Mouse (Mus musculus) yolk sac, embryonic 10.5 days (tissue): ENCODE measurements around the gene Dtnb.

Experiments used
- DNase-seq: peaks from one replicate; pipeline ENCODE4 v3.0.0-alpha.2; 2017; ENCODE audit warnings: low spot score

Gene Dtnb

DNA sequence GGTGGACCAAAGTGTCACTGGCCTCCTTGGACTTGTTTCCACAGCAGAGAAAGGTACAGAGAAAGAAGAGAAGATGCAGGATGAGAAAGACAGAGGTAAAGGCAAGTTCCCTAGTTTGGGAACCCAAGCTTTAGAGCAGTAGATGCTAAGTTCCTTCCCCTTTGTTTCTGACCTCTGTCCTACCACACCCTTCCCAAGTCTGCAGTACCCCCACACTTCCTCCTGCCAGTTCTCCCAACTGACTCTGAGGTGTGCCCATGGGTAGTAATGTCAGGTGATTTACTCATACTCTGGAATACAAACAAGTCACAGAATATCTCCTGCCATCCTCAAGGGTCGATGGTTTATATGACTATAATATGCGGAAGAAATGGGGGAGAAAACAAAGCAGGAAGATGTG is 203.8 kb downstream of the Dtnb start:
- no peak for DNase-seq

DNA sequence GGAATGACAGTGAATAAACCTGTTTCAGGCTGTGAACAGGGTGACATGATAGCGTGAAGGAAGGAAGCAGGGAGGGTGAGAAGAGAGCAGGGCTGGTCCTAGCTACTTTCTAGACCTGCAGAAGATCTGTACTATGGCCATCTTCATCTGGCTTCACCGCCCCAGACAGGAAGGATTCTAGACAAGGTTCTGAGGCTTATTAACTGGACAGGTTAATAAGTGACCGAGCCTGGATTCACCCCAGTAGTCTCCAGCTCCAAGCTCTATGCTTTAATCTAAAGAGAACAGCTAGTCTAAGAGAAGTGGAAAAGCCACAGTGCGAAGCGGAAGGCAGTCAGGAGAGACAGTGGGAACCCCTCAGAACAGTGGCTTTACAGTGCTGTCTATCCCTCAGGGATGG is 205.5 kb downstream of the Dtnb start:
- peak; percentile 65 for DNase-seq

- peak; percentile 28 for DNase-seq
Measured at GRCm38 (mm10) chr12:3778286-3778685, 206.1 kb downstream of the Dtnb start.

GRCm38 (mm10) chr12:3779639-3780038 is 207.5 kb downstream of the Dtnb start:
- no peak for DNase-seq

GRCm38 (mm10) chr12:3780405-3780891 is 208.3 kb downstream of the Dtnb start:
- peak; percentile 72 for DNase-seq

GRCm38 (mm10) chr12:3780931-3781471 is 208.8 kb downstream of the Dtnb start:
- peak; percentile 70 for DNase-seq

DNA sequence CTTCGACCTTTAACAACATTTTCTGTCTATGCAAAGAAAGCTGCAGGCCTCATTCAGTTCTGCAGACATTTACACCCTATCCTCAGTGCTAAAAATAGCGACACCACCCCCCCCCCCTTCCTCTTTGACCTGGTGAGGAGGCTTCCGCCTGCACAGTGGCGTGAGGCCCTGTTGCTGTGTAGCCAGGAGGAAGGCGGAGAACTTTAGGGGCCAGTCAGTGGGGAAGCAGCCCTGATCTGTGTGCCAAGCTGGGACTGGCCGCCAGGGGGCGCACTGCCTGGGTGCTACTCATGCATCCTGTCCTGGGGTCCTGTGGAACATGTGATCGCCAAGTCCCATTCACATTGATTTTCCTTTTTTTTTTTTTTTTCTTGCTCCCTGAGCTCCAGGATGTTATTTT is 209.3 kb downstream of the Dtnb start:
- peak; percentile 86 for DNase-seq

DNA sequence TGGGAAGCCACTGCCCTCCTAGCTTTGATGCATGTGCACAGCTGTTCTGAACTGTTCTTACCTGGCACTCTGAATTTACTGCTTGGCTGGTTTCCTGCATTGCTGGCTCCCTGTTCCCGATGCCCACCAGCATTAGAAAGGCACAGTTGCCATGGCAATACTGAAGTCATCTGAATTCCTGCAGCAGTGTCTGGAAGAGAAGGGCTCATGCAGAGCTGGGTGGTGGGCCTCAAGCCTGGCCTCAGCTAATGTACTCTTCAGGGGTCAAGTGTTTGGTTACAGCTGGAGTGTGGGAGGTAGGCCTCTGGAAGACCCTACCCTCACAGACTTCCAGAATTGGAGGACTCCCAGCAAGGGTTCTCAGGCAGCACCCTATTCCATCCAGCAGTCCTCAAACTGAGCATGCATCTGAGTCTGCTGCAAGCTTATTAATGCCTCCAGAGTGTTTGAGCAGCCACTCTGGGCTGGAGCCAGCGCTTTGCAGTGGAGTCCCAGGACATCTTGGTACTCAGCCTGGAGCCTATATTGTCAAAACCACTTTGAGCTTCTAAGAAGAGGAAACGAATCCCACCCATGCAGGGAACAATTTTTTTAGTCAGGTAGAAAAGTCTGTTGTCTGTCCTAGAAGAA is 211.1 kb downstream of the Dtnb start:
- DNase-seq: no peak

GRCm38 (mm10) chr12:3784258-3784657 is 212.1 kb downstream of the Dtnb start:
- DNase-seq: no peak

DNA sequence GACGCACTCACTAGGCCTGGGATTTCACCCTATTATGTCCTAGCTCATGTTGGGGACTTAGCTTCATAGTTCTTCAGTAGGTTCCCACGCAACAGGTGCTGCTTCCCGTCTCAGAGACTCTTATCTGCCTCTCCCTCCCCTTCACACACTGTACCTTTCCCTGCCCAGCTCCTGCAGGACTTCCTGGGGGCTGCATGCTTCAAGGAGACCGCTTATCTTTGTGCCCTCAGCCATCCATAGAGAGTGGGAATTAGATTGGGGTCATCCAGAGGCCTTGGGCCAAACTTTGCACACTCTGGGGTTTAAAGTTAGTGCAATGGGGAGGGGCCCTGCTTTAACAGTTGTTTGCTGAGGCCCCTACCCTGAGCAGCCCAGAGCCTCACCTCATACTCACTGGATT is 212.5 kb downstream of the Dtnb start:
- no peak for DNase-seq

- no peak for DNase-seq
Measured at GRCm38 (mm10) chr12:3787041-3787440, 214.9 kb downstream of the Dtnb start.

- no peak for DNase-seq
Measured at GRCm38 (mm10) chr12:3787541-3787940, 215.4 kb downstream of the Dtnb start.

DNA sequence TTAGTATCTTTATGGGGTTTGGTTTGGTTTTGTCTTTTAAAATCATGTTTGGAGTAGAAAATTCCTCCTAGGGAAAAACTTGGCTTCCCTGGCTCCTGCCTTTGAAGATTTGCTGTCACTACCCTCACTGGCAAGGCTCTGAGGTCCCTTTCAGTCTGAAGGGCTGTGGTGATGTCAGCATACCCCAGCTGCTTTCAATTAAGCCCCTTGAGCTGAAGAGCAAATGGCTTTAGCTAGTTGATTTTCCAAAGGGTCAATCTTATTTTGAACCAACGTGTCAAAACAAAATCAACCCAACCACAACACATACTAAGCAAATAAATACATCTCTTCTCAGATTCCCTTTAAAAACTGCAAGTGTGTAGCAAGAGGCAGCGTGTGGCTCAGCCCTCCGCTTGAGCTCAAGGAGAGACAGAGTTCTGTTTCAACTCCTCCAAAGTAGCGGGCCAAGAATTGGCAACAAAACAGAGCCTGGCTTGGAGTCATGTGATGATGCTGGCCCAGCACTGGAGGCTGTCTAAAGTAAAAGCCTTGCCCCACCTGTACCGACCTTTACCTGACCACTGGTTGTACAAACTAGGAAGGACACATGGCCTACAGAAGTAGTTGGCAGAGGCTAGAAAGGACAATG is 216.4 kb downstream of the Dtnb start:
- no peak for DNase-seq

DNA sequence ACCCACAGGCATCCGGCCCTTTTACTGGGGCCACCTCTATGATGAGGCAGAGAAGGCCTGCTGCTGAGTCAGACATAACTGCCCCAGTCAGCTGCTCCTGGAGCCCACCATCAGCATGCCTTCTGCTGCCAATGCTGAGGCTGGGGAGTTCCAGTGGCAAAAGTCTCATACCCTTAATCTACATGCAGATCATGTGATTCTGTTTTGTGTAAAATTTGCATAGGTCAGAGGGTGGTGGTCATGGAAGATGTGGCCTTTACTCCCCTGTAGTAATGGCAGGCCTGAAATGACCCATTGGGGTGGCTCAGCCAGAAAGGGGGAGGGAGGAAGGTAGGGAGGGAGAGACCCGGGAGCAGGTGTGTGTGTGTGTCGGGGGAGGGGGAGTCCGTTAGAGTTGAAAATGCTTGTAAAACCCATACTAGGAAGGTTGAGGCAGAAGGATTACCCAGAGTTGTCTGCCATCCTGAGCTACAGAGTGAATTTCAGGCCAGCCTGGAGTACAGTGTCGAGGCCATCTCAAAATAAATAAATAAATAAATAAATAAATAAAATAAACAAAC is 217.5 kb downstream of the Dtnb start:
- DNase-seq: no peak

DNA sequence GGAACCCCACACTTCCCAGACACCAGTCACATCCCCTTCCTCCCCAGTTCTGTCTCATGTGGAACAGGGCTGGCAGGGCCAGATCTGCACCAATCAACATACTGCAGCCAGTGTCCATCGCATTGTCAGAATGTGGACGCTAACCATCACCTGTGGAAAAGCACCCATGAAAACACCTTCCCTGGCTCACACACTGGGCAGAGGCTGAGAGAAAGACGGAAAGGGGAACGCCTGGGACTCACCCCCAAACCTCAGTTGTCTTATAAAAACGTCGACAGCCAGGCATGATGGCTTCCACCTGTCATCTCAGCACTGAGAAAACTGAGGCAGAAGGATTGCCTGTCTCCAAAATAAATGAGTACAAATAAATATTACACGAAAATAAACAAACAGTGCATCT is 219.1 kb downstream of the Dtnb start:
- DNase-seq: no peak

GRCm38 (mm10) chr12:3791732-3792131 is 219.6 kb downstream of the Dtnb start:
- DNase-seq: peak; percentile 88

DNA sequence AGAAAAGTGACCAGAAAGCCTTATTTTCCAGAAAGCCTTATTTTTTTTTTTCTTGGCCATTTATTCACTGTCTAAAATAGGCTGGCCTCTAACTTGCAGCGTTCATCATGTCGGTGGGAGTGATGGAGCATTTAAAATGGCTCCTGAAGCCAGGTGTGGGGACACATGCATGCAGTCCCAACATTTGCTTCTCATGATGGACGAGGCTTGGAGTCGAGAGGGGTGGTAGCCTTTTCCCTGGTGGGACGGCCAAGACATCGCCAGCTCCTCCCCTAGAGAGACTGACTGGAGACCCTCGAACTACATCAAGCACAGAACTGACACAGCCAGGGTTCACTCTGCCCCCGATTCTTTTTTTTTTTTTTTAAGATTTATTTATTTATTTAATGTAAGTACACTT is 220.1 kb downstream of the Dtnb start:
- no peak for DNase-seq

GRCm38 (mm10) chr12:3795569-3795968 is 223.4 kb downstream of the Dtnb start:
- DNase-seq: no peak

- no peak for DNase-seq
Measured at GRCm38 (mm10) chr12:3799551-3799950, 227.4 kb downstream of the Dtnb start.

- no peak for DNase-seq
Measured at GRCm38 (mm10) chr12:3805852-3806251, 233.7 kb downstream of the Dtnb start, which contains the start of gene Dnmt3a. TSS of gene Dnmt3a (plus strand) at chr12:3806007.

- peak; percentile 86 for DNase-seq
Measured at GRCm38 (mm10) chr12:3806271-3806684, 234.1 kb downstream of the Dtnb start.

- DNase-seq: peak; percentile 67
Measured at GRCm38 (mm10) chr12:3806703-3807547, 234.7 kb downstream of the Dtnb start.
